Mouse (Mus musculus) lung, postnatal 14 days (tissue): ENCODE measurements around the gene Enpep.

Source experiments
- DNase-seq: peaks from one replicate; pipeline ENCODE4 v3.0.0; 2021

The Enpep gene

GRCm38 (mm10) chr3:129332586-129332985 lies at the start of gene Enpep:
Gene Enpep, minus strand, starts transcription at chr3:129332720.
- peak; percentile 67 for DNase-seq

- no peak for DNase-seq
Measured at GRCm38 (mm10) chr3:129379109-129379508, 46.6 kb upstream of the Enpep start.

GRCm38 (mm10) chr3:129375087-129375486 lies 42.6 kb upstream of the Enpep start:
- no peak for DNase-seq

GRCm38 (mm10) chr3:129373108-129373507 lies 40.6 kb upstream of the Enpep start:
- no peak for DNase-seq

DNA sequence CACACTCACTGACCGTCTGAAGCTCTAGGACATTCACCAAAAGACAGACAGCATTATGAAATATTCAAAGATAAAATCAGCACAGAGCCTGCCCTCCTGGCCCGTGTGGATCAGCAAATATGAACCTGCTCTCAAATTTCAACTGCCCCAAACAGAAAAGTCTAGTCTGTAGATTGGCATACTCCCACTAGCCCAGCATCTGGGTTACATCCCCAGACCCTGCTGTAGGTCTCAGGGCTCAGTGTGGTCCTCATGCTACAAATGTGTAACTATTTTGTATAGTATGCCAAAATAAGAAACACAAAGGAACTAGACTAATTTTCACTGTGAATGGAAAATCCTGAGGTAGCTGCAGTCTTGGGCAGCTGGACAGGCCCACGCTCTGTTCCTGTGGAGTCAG lies 37.0 kb upstream of the Enpep start:
- DNase-seq, result no peak

GRCm38 (mm10) chr3:129365919-129366318 lies 33.4 kb upstream of the Enpep start:
- DNase-seq, result no peak

GRCm38 (mm10) chr3:129364818-129365390 lies 32.4 kb upstream of the Enpep start:
- DNase-seq, result no peak

DNA sequence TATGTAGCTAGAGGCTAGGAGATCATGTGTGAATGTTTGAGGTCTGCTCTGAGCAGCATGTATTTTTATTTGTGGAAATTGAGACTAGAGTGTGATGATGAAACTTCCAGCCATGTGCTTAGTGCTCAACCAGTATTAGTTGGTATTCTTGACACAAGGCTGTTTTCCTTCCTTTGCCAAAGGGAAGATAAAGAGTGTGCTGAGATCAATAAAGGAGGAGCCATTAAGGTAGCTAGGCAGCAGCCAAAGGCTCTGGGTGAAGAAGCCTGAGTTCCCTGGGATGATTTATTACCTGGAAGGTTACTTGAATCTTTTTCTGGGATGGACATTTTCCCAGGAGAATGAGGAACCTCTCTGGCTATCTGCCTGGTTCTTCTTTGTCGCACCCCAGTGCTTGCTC lies 30.9 kb upstream of the Enpep start:
- DNase-seq, result no peak

DNA sequence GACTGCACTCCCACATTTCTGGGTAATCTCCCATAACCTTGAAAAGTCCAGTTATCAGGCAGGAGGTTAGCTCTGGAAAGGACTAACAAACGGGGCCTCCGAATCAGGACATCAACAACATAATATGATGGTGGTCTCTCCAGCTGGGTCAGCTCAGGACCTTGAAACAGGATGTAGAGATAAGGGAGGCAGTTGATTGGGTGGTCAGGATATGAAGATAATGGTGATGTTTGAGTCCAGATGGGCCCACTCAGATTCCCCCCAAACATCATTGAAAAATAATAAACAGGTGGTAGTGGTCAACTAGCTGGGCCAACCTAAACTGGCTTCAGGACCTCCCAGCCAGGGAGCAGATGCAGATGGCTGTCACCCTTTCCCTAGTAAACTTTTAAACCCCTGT lies 25.6 kb upstream of the Enpep start:
- DNase-seq, result no peak

DNA sequence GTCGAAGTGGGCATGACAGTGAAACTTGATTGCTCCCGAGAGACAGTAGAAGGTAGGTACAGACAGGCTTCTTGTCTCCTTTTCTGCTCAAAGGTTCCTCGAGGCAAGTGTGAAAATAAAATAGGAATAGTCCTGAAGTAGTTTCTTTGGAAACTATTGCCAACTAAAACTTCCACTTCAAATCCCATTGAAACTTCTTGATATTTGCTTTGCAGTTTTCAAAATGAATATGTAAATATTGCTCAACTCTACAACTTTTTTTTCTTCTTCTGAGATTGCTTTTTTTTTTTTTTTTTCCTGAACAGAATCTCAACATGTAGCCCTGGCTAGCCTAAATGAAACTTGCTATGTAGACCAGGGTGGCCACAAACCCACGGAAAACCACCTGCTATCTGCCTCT lies 21.4 kb upstream of the Enpep start:
- no peak for DNase-seq

DNA sequence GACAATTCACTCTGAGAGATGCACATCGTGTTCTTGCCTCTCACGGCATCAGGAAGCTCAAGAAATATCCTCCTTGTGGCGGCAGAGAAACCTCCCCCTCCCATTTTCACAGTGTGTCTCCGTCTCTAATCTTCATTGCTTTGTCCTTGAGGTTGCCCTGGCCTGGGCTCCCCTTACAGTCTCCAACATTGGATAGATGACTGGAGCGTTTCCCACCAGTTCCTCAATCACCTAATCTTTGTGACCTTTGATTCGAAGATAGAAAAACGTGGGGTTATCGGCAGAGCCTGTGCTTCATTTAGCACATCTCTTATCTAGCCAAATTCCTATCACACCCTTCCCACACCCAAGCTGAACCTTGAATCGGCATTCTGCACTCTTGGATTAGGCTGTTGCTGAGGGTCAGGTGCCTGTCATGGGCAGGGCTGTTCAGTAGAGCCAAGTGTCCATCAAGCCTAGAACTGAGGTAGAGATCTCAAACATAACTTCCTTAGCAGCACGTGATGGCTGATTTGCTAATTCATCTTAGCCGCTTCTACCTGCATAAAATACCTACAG lies 18.9 kb upstream of the Enpep start:
- DNase-seq, result no peak

GRCm38 (mm10) chr3:129347277-129347676 lies 14.8 kb upstream of the Enpep start:
- no peak for DNase-seq

- DNase-seq, result no peak
Measured at GRCm38 (mm10) chr3:129342767-129343166, 10.2 kb upstream of the Enpep start.

GRCm38 (mm10) chr3:129341066-129341465 lies 8.5 kb upstream of the Enpep start:
- no peak for DNase-seq

DNA sequence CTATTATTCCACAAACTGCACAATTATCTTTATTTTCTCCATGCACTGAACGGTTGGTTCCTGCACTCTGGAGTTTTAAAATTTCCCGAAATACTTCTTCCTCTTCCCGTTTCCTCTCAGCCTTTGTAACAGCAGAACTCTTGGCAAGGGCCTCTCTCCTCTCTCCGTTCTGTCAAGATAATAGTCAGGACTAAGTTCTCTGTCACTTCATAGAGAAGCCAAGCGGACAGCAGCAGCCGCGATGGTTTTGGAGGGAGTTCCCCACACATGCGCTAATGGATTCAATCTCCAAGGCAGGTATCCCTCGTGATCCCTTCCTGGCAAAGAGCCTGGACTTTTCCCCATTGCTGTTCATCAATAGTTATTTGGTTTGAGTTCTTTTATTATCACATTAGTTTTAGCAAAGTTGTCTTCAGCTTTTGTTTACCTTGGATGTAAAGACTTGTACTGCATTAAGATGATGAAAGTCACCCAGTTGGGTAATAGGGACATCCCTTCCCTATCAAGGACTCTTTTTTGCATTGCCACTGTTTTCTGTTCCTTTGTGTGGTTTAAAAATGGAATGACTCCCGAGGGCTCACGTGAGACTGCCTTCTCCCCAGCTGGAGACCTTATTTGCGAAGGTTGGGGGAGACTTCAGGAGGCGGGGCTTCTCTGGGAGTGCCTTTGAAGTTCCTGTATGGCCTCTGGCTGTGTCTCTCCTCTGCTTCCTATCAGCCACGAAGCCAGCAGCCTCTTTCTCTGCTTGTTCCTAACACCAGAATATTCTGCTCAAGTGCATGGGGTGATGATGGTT lies 6.0 kb upstream of the Enpep start:
- DNase-seq, result no peak

DNA sequence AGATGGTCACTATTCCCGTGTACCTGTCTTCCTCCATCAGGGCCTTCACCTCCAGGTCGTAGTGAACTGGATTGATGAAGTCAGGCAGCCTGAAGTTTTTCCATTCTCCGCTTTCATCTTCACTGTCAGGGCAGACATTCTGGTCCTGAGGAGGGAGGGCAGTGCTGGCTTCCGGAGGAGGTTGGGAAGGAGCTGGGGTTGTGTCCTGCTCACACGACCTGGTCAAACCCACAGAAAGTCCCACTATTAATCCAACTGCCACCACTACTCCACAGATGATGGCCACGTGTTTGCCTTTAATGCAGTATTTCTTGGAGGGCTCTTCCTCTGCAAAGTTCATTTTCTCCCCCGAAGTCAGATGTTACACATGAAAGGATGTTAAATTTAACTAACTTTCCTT lies 378 bp downstream of the Enpep start:
- DNase-seq, result no peak

- no peak for DNase-seq
Measured at GRCm38 (mm10) chr3:129331427-129331826, 1.1 kb downstream of the Enpep start.

DNA sequence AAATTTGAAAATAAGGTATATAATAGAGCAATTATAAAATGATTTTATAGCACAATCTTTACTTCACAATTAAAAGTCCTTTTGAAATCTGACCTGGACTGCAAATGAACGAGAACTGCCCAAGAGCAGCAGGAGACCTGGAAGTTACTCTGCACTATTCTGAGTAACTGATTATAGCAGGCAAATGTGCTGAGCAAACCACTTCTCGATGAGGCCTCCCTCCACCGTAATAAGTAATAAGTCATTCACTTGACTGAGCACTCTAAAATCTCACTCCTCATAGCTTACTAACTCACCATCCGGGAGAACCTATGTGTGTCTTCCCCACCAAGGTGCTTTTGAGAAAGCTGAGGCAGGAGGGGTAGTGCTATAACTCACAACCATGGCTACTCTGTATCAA lies 4.5 kb downstream of the Enpep start:
- DNase-seq, result no peak

DNA sequence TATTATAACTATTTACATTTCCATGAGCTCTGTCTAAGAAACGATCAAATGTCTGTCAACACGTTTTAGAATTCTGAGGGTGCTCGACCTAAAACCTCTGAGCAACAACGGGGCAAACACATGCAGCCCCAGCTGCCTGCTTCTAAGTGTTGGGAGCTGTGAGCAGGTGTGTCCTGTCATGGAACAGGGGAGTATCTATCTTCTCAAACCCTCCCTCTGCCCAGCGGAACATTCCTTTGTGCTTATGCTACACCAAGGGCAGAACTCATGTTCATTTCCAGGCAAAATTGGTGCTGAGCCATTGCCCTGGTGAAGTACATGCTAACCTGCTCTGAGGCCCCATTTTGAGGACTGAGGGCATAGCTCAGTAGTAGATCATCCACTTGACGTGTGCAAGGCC lies 10.9 kb downstream of the Enpep start:
- DNase-seq, result peak; percentile 21

- no peak for DNase-seq
Measured at GRCm38 (mm10) chr3:129317032-129317729, 15.3 kb downstream of the Enpep start.

DNA sequence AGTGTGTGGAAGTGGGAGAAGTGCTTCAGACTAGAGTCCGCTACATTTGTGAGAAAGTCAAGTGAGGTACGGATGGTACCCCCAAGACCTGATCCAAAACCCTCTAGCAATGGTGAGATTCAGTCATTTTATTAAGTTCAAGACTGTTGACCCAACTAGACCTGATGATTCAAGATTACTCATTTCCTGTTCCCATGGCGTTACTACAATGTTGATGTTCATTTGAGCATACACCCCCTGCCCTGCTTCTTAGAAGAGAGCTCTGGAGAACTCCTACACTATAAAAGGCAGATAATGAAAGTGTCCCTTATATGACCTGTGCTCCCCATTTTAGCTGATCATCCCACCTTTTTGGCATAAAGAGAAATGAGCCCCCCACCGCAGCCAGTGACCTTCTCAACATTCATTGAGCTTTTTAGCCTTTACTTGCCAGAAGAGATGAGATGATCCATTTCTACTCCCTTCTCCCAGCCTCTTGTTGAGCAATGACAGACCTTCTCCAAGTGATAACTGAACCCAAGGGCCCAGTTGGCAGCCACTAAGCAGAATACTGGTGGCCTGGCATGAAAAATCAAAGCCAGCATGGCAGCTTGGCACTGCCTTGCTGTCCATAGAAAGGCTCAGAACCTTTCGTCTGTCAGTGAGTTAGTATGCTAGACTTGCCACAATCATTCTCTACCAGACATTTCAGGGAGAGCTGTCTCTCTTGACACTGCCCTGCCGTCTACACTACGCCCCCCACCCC lies 18.7 kb downstream of the Enpep start:
- no peak for DNase-seq

DNA sequence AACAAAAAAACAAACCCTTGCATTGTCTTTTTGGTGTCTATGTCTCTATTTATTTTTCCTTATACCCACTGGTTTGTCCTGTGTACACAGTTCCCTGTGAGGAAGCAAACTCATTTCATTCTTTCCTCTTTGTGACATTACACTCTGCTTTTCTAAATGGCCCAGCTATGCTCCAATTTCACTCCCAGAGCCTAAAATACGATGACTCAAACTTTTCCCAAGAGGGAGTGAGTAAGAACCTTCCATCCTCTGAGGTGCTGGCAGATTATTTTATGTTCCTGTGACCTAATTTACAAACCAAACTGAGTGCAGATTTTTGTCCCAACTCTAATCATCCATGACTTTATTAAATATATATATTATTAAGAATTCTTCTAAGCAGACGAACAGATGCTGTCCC lies 19.3 kb downstream of the Enpep start:
- no peak for DNase-seq

- DNase-seq, result no peak
Measured at GRCm38 (mm10) chr3:129312511-129312910, 20.0 kb downstream of the Enpep start.
